Mouse (Mus musculus) erythroblast, embryonic 14.5 days (primary cell): Measurements from ENCODE around the gene Slc44a4.

Experiments
- GATA1 ChIP-seq: IDR thresholded peaks from 2 replicates; pipeline ENCODE4 v1.6.1; 2012; ENCODE audit warnings: low read length, inconsistent platforms, mixed read lengths
- TAL1 ChIP-seq: IDR thresholded peaks from 3 replicates; pipeline ENCODE4 v1.6.1; 2012; ENCODE audit warnings: low read length, inconsistent platforms, mixed read lengths

DNA sequence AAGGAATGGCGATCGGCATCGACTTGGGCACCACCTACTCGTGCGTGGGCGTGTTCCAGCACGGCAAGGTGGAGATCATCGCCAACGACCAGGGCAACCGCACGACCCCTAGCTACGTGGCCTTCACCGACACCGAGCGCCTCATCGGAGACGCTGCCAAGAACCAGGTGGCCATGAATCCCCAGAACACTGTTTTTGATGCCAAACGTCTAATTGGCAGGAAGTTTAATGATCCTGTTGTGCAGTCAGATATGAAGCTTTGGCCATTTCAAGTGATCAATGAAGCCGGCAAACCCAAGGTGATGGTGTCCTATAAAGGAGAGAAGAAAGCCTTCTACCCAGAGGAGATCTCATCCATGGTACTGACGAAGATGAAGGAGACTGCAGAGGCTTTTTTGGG, 62.7 kb downstream of the Slc44a4 start:
- TF ChIP-seq GATA1, result no peak
- TF ChIP-seq TAL1, result no peak
